Mouse (Mus musculus): ENCODE measurements at regions not wholly inside any gene's neighbourhood (a gene's known extent, or its start where the extent isn't known, plus 50 kb on each side); places are given as distances from the start of the nearest gene placed in this dataset.

DNA sequence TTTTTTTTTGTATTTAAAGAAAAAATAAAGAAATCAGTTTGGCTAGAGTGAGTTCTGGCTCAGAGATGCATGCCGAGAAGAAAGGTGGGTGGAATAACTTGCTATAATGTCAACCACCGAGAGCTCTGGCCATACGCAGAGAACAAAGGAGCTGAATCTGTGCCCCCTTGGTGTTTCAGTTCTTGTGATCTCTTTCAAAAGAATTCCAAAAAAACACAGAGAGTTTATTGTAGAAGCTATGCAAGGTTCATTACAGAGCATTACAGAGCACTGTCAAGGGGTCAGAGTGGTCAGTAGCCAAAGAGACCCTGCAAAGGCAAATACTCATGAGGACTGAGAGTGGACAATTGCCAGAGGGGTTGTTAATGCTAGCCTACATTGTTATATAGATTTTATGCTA, 514.9 kb downstream of the Pdha2 start:
- TF ChIP-seq POLR2A (IDR thresholded peaks at IDR 0.05; ENCODE audit: borderline replicate concordance, extremely low read depth, insufficient read depth, insufficient read length, poor library complexity, severe bottlenecking): no peak
- no peak for TF ChIP-seq CTCF (IDR thresholded peaks at IDR 0.05; ENCODE audit: borderline replicate concordance, extremely low read depth, insufficient read depth, insufficient read length)
